Mouse (Mus musculus): ENCODE results near the gene Ntn1. TPM values are rescaled to one million over a fixed set of nuclear protein-coding genes. Genes with fewer than 3 reads are reported as not detected.

The Ntn1 gene
- polyA plus RNA-seq, 1 experiment from 2014 or later: 11.5 TPM

- Histone ChIP-seq H3K9ac (ENCODE audit: low read length) (no peak overlapping the region), H3K27me3 (ENCODE audit: control insufficient read depth, insufficient read depth, low read length) (no peaks in the 10 kb centered on the region), H3K36me3 (ENCODE audit: control insufficient read depth, insufficient read depth, low read length) (no peaks in the 10 kb centered on the region), H3K4me3 (ENCODE audit: control insufficient read depth in 1 of 2, insufficient read depth in 1 of 2, low read depth in 1 of 2, low read length in 2 of 2) (no peak overlapping the region), H3K9me3 (ENCODE audit: control insufficient read depth, low read length) (no peaks in the 10 kb centered on the region), H3K4me2 (ENCODE audit: low read length) (no peak overlapping the region), H3K4me1 (ENCODE audit: control insufficient read depth in 2 of 2, insufficient read depth in 2 of 2, low read length in 2 of 2) (peaks cover 10 to 23% of the 10 kb centered on the region in 2 experiments; a peak in 3 of 4 replicates), H3K27ac (replicated peaks in 1 of 2; ENCODE audit: control insufficient read depth in 1 of 2, insufficient read depth in 1 of 2, low read depth in 2 of 2, low read length in 2 of 2) (no peak overlapping the region)
- WGBS: 89% methylated on average over 5 of the region's 5 CpGs
- ATAC-seq (ENCODE audit: insufficient number of reproducible peaks, insufficient read depth, low FRiP score, low read depth): no peak
These were observed 57.9 kb downstream of the Ntn1 start for GRCm38 (mm10) chr11:68342761-68343160.

GRCm38 (mm10) chr11:68342003-68342400 is 58.6 kb downstream of the Ntn1 start:
- no peaks in the 10 kb centered on the region for H3K27me3 ChIP-seq (ENCODE audit: control insufficient read depth, insufficient read depth, low read length)
- no peak overlapping the region for H3K27ac ChIP-seq (replicated peaks in 1 of 2; ENCODE audit: control insufficient read depth in 1 of 2, insufficient read depth in 1 of 2, low read depth in 2 of 2, low read length in 2 of 2)
- H3K9ac ChIP-seq (ENCODE audit: low read length): no peak overlapping the region
- no peaks in the 10 kb centered on the region for H3K9me3 ChIP-seq (ENCODE audit: control insufficient read depth, low read length)
- H3K4me2 ChIP-seq (ENCODE audit: low read length): no peak overlapping the region
- peaks cover 10 to 23% of the 10 kb centered on the region in 2 experiments; a peak in 3 of 4 replicates for H3K4me1 ChIP-seq (ENCODE audit: control insufficient read depth in 2 of 2, insufficient read depth in 2 of 2, low read length in 2 of 2)
- WGBS: 65% methylated on average over 5 of the region's 5 CpGs
- H3K4me3 ChIP-seq (ENCODE audit: control insufficient read depth in 1 of 2, insufficient read depth in 1 of 2, low read depth in 1 of 2, low read length in 2 of 2): no peak overlapping the region
- no peaks in the 10 kb centered on the region for H3K36me3 ChIP-seq (ENCODE audit: control insufficient read depth, insufficient read depth, low read length)
- no peak for ATAC-seq (ENCODE audit: insufficient number of reproducible peaks, insufficient read depth, low FRiP score, low read depth)

GRCm38 (mm10) chr11:68341111-68342002 is 59.3 kb downstream of the Ntn1 start:
- no peak for ATAC-seq (ENCODE audit: insufficient number of reproducible peaks, insufficient read depth, low FRiP score, low read depth)
- peaks cover 10 to 23% of the 10 kb centered on the region in 2 experiments; a peak in 3 of 4 replicates for H3K4me1 ChIP-seq (ENCODE audit: control insufficient read depth in 2 of 2, insufficient read depth in 2 of 2, low read length in 2 of 2)
- no peak overlapping the region for H3K9ac ChIP-seq (ENCODE audit: low read length)
- no peaks in the 10 kb centered on the region for H3K36me3 ChIP-seq (ENCODE audit: control insufficient read depth, insufficient read depth, low read length)
- H3K9me3 ChIP-seq (ENCODE audit: control insufficient read depth, low read length): no peaks in the 10 kb centered on the region
- no peak overlapping the region for H3K27ac ChIP-seq (replicated peaks in 1 of 2; ENCODE audit: control insufficient read depth in 1 of 2, insufficient read depth in 1 of 2, low read depth in 2 of 2, low read length in 2 of 2)
- WGBS: 75% methylated on average over 13 of the region's 13 CpGs
- no peak overlapping the region for H3K4me2 ChIP-seq (ENCODE audit: low read length)
- H3K4me3 ChIP-seq (ENCODE audit: control insufficient read depth in 1 of 2, insufficient read depth in 1 of 2, low read depth in 1 of 2, low read length in 2 of 2): no peak overlapping the region
- no peaks in the 10 kb centered on the region for H3K27me3 ChIP-seq (ENCODE audit: control insufficient read depth, insufficient read depth, low read length)

GRCm38 (mm10) chr11:68340366-68340765 is 60.3 kb downstream of the Ntn1 start:
- Histone ChIP-seq H3K27me3 (ENCODE audit: control insufficient read depth, insufficient read depth, low read length) (no peaks in the 10 kb centered on the region), H3K9me3 (ENCODE audit: control insufficient read depth, low read length) (no peaks in the 10 kb centered on the region), H3K27ac (replicated peaks in 1 of 2; ENCODE audit: control insufficient read depth in 1 of 2, insufficient read depth in 1 of 2, low read depth in 2 of 2, low read length in 2 of 2) (no peak overlapping the region), H3K4me2 (ENCODE audit: low read length) (no peak overlapping the region), H3K36me3 (ENCODE audit: control insufficient read depth, insufficient read depth, low read length) (no peaks in the 10 kb centered on the region), H3K9ac (ENCODE audit: low read length) (no peak overlapping the region), H3K4me1 (ENCODE audit: control insufficient read depth in 2 of 2, insufficient read depth in 2 of 2, low read length in 2 of 2) (peaks cover 10 to 23% of the 10 kb centered on the region in 2 experiments; a peak in 3 of 4 replicates), H3K4me3 (ENCODE audit: control insufficient read depth in 1 of 2, insufficient read depth in 1 of 2, low read depth in 1 of 2, low read length in 2 of 2) (no peak overlapping the region)
- ATAC-seq (ENCODE audit: insufficient number of reproducible peaks, insufficient read depth, low FRiP score, low read depth): no peak
- WGBS: 88% methylated on average over 3 of the region's 3 CpGs

- no peak for ATAC-seq (ENCODE audit: insufficient number of reproducible peaks, insufficient read depth, low FRiP score, low read depth)
These were observed 60.8 kb downstream of the Ntn1 start for GRCm38 (mm10) chr11:68339856-68340255.

GRCm38 (mm10) chr11:68339331-68339730 is 61.3 kb downstream of the Ntn1 start:
- Histone ChIP-seq H3K27me3 (ENCODE audit: control insufficient read depth, insufficient read depth, low read length) (no peaks in the 10 kb centered on the region), H3K36me3 (ENCODE audit: control insufficient read depth, insufficient read depth, low read length) (no peaks in the 10 kb centered on the region), H3K4me1 (ENCODE audit: control insufficient read depth in 2 of 2, insufficient read depth in 2 of 2, low read length in 2 of 2) (peaks cover 8 to 14% of the 10 kb centered on the region in 2 experiments; a peak in 2 of 4 replicates), H3K27ac (replicated peaks in 1 of 2; ENCODE audit: control insufficient read depth in 1 of 2, insufficient read depth in 1 of 2, low read depth in 2 of 2, low read length in 2 of 2) (no peak overlapping the region), H3K4me2 (ENCODE audit: low read length) (no peak overlapping the region), H3K9me3 (ENCODE audit: control insufficient read depth, low read length) (no peaks in the 10 kb centered on the region), H3K4me3 (ENCODE audit: control insufficient read depth in 1 of 2, insufficient read depth in 1 of 2, low read depth in 1 of 2, low read length in 2 of 2) (no peak overlapping the region), H3K9ac (ENCODE audit: low read length) (no peak overlapping the region)
- WGBS: 93% methylated on average over 7 of the region's 7 CpGs
- ATAC-seq (ENCODE audit: insufficient number of reproducible peaks, insufficient read depth, low FRiP score, low read depth): no peak

More at GRCm38 (mm10) chr11:68339856-68340255, 60.8 kb downstream of the Ntn1 start:
- Histone ChIP-seq H3K4me3 (ENCODE audit: control insufficient read depth in 1 of 2, insufficient read depth in 1 of 2, low read depth in 1 of 2, low read length in 2 of 2) (no peak overlapping the region), H3K36me3 (ENCODE audit: control insufficient read depth, insufficient read depth, low read length) (no peaks in the 10 kb centered on the region), H3K27ac (replicated peaks in 1 of 2; ENCODE audit: control insufficient read depth in 1 of 2, insufficient read depth in 1 of 2, low read depth in 2 of 2, low read length in 2 of 2) (no peak overlapping the region), H3K4me2 (ENCODE audit: low read length) (no peak overlapping the region), H3K4me1 (ENCODE audit: control insufficient read depth in 2 of 2, insufficient read depth in 2 of 2, low read length in 2 of 2) (peaks cover 10 to 18% of the 10 kb centered on the region in 2 experiments; a peak in 2 of 4 replicates), H3K9ac (ENCODE audit: low read length) (no peak overlapping the region), H3K9me3 (ENCODE audit: control insufficient read depth, low read length) (no peaks in the 10 kb centered on the region), H3K27me3 (ENCODE audit: control insufficient read depth, insufficient read depth, low read length) (no peaks in the 10 kb centered on the region)
- WGBS: 90% methylated on average over 13 of the region's 13 CpGs

GRCm38 (mm10) chr11:68331676-68332265 is 68.9 kb downstream of the Ntn1 start:
- Histone ChIP-seq H3K27ac (replicated peaks in 1 of 2; ENCODE audit: control insufficient read depth in 1 of 2, insufficient read depth in 1 of 2, low read depth in 2 of 2, low read length in 2 of 2) (no peak overlapping the region), H3K4me1 (ENCODE audit: control insufficient read depth in 2 of 2, insufficient read depth in 2 of 2, low read length in 2 of 2) (peaks cover 0 to 2% of the 10 kb centered on the region in 2 experiments; a peak in 1 of 4 replicates), H3K9ac (ENCODE audit: low read length) (no peak overlapping the region), H3K27me3 (ENCODE audit: control insufficient read depth, insufficient read depth, low read length) (no peaks in the 10 kb centered on the region), H3K36me3 (ENCODE audit: control insufficient read depth, insufficient read depth, low read length) (no peaks in the 10 kb centered on the region), H3K9me3 (ENCODE audit: control insufficient read depth, low read length) (no peaks in the 10 kb centered on the region), H3K4me2 (ENCODE audit: low read length) (no peak overlapping the region), H3K4me3 (ENCODE audit: control insufficient read depth in 1 of 2, insufficient read depth in 1 of 2, low read depth in 1 of 2, low read length in 2 of 2) (no peak overlapping the region)
- 74% methylated on average over 13 of the region's 13 CpGs for WGBS
- no peak for ATAC-seq (ENCODE audit: insufficient number of reproducible peaks, insufficient read depth, low FRiP score, low read depth)
